Mouse (Mus musculus) fat pad, adult 2 months (tissue): Measurements from ENCODE around the gene Ttc26.
"Not testable (repeated sequence)": the region's sequence is repeated elsewhere in the genome, so short reads cannot be mapped to it uniquely, and the experiment has no call there.

ENCODE experiments used
- DNase-seq: peaks from one replicate; pipeline ENCODE4 v3.0.0-alpha.2; 2011; ENCODE audit warnings: low read depth, low spot score; ENCODE audit errors: extremely low read depth

Gene Ttc26

DNA sequence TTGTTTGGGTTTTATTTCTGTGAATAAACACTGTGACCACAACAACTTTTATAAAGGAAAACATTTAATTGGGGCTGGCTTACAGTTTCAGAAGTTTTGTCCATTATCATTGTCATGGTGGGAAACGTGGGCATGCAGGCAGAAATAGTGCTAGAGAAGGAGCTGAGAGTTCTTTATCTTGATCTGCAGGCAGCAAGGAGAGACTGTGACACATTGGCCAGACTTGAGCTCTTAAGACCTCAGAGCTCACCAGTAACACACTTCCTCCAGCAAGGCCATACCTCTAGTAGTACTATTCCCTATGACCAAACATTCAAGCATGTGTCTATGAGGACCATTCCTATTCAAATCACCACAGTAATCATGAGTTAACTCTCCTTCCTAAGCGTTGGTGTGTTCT lies 67.0 kb downstream of the Ttc26 start:
- DNase-seq, result no peak

DNA sequence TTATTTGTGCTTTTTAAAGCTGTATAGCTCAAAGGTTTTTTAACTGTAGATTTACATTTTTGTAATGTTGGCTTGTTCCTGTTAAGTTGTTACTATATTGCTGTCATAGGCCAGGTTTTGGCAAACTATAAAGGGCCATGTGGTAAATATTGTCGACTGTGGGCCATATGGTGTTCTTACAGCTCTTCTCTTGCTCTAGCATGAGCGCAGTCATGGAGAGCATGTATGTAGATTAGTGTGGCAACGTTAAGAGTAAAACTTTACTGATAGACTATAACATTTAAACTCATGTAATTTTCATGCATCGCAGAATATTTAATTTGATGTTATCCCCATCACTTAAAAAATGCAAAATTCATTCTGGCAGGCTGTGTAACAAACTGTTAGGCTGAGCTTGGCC lies 71.8 kb downstream of the Ttc26 start:
- no peak for DNase-seq

DNA sequence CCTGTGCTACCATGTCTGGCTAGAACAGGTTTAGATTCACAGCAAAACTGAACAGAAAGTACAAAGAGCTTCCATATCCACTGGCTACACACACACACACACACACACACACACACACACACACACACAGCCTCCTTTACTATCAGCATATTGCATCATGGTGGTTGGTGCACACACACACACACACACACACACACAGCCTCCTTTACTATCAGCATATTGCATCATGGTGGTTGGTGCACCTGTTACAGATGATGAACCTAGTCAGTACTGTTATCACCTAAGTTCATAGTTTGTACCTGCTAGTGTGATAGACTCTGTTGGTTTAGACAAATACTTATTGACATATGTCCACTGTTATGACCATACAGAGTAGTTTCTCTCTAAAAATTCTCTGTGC lies 75.2 kb downstream of the Ttc26 start:
- not testable (repeated sequence) for DNase-seq

DNA sequence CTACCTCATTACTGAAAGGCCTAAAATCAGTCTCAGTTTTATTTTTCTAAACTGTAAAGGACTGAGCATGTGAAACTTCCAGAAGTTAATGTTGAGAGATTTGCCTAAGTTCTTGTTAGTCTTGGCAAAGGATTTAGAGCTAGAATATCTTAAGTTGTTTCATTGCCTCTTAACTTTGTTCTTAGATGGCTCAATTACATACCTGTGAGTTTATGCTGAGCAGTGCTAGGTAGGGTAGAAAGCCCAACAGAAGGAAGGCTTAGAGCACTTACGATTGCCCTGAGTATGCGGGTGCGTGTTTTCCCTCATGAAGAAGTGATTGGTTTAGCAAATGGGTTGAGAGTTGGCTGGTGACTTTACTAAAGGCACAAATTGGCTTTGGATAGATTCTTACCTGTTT lies 76.8 kb downstream of the Ttc26 start:
- no peak for DNase-seq

DNA sequence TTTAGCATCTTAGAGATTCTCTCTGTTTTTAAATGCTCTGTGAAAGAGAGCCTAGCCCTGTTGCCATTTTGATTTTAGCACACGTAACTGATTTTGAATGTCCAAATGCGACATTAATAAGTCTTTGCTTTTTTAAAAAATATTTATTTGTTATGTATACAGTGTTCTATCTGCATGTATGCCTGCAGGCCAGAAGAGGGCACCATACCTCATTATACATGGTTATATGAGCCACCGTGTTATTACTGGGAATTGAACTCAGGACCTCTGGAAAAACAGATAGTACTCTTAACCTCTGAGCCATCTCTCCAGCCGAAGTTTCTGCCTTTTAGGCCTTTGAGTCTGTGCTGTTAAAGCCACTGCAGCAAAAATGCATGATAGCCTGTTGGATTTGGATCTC lies 88.3 kb downstream of the Ttc26 start:
- no peak for DNase-seq
